Mouse (Mus musculus) monocyte, adult 5-6 weeks (primary cell): ENCODE measurements around the gene Mmd2. TPM values are rescaled to one million over a fixed set of nuclear protein-coding genes. Genes with fewer than 3 reads are reported as not detected.

ENCODE experiments used
- total RNA-seq: library from RNA; stranded (forward); fragments of 200-1000, 200-491, 200-594 nt; gene quantifications from 3 replicates; pipeline ENCODE4 v1.2.3, GENCODE M21; 2017

The Mmd2 gene
- total RNA-seq, 1 experiment from 2014 or later: not detected

Other genes with a start within 250 kb of the Mmd2 start
- gene Foxk1, start 207.3 kb downstream of the Mmd2 start, total RNA-seq: 17.6 to 31.2 TPM (median 21.7 TPM) in 3 replicates
- gene Ap5z1, start 144.9 kb downstream of the Mmd2 start, total RNA-seq: 6.7 to 13.7 TPM (median 6.9 TPM) in 3 replicates
- gene Papolb, start 78.7 kb downstream of the Mmd2 start, total RNA-seq: not detected in 3 replicates
- gene Radil, start 57.7 kb downstream of the Mmd2 start, total RNA-seq: not detected in 3 replicates
- gene Wipi2, start 18.9 kb upstream of the Mmd2 start, total RNA-seq: 32.8 to 45.3 TPM (median 37.6 TPM) in 3 replicates
- 0.32 to 0.78 TPM (median 0.38 TPM) in 3 replicates for gene Slc29a4, start 83.7 kb upstream of the Mmd2 start, total RNA-seq
- 10.9 to 48.5 TPM (median 22.5 TPM) in 3 replicates for gene Tnrc18, start 208.9 kb upstream of the Mmd2 start, total RNA-seq